Mouse (Mus musculus) lung, adult 2 months (tissue): ENCODE data around the gene Vps8.

Experiments
- CTCF ChIP-seq: fragments of 200-500 bp; IDR thresholded peaks from 2 replicates; pipeline ENCODE4 v1.5.1; 2011; ENCODE audit warnings: mild to moderate bottlenecking, low read length, control low read depth; ENCODE audit not compliant: insufficient read depth
- POLR2A ChIP-seq: fragments of 200-500 bp; IDR thresholded peaks from 2 replicates; pipeline ENCODE4 v1.6.1; 2011; ENCODE audit warnings: low read depth, mild to moderate bottlenecking, control low read depth, low read length, borderline replicate concordance; ENCODE audit errors: extremely low read depth

- TF ChIP-seq CTCF (no peak), POLR2A (no peak)
Observed at GRCm38 (mm10) chr16:21404631-21405030, 18.3 kb upstream of the Vps8 start.
